Mouse (Mus musculus) lung, embryonic 15.5 days (tissue): ENCODE results near the gene Atp6v1c2. TPM values are rescaled to one million over a fixed set of nuclear protein-coding genes. Genes with fewer than 3 reads are reported as not detected.

Source experiments
- ATAC-seq: fragments of 200-750 bp; cut with Nextera tagmentation; 2 replicates; pipeline ENCODE4 v1.8.0; 2017; ENCODE audit warnings: moderate number of reproducible peaks, borderline replicate concordance; ENCODE audit not compliant: low FRiP score, low TSS enrichment; ENCODE audit errors: extremely low read depth
- H3K27ac ChIP-seq: fragments of 300-500 bp; sonication (generic); 2 replicates; pipeline ENCODE4 v1.5.1; 2015; ENCODE audit warnings: moderate library complexity, mild to moderate bottlenecking, inconsistent platforms
- H3K27me3 ChIP-seq: fragments of 300-500 bp; sonication (generic); 2 replicates; pipeline ENCODE4 v1.6.1; 2015; ENCODE audit warnings: inconsistent platforms
- H3K36me3 ChIP-seq: fragments of 300-500 bp; sonication (generic); 2 replicates; pipeline ENCODE4 v1.6.1; 2015; ENCODE audit warnings: inconsistent platforms
- H3K4me1 ChIP-seq: fragments of 300-500 bp; sonication (generic); 2 replicates; pipeline ENCODE4 v1.6.1; 2015; ENCODE audit warnings: inconsistent platforms
- H3K4me2 ChIP-seq: fragments of 300-500 bp; sonication (generic); 2 replicates; pipeline ENCODE4 v1.6.1; 2015; ENCODE audit warnings: inconsistent platforms, mild to moderate bottlenecking, moderate library complexity
- H3K4me3 ChIP-seq: fragments of 300-500 bp; sonication (generic); 2 replicates; pipeline ENCODE4 v1.5.1; 2015; ENCODE audit warnings: mild to moderate bottlenecking, inconsistent platforms
- H3K9ac ChIP-seq: fragments of 300-500 bp; sonication (generic); 2 replicates; pipeline ENCODE4 v1.6.1; 2015; ENCODE audit warnings: inconsistent platforms
- H3K9me3 ChIP-seq: fragments of 300-500 bp; sonication (generic); 2 replicates; pipeline ENCODE4 v1.6.1; 2016; ENCODE audit warnings: inconsistent platforms
- WGBS: fragments of 180-500 bp; shearing (Covaris S2); methylation state at CpG from one replicate; pipeline ENCODE4 v1.1.7; 2015; 5-methylcytosine and 5-hydroxymethylcytosine counted together
- polyA plus RNA-seq: library from polyadenylated mRNA; unstranded; fragments of >200 nt; fragmentation: Nextera tagmentation; extraction: Ambion mirVana; gene quantifications from 2 replicates; pipeline ENCODE4 v1.2.1, GENCODE M21; 2015

The Atp6v1c2 gene
- polyA plus RNA-seq, 1 experiment from 2014 or later: 3.1 TPM

- Histone ChIP-seq H3K4me2 (no peak overlapping the region), H3K4me3 (no peak overlapping the region), H3K4me1 (0 out of 2 replicates have a peak, but pooled peaks cover 3% of the 10 kb centered on the region), H3K9me3 (no peaks in the 10 kb centered on the region), H3K27me3 (no peaks in the 10 kb centered on the region), H3K27ac (no peak overlapping the region), H3K9ac (no peak overlapping the region), H3K36me3 (peaks cover 74% of the 10 kb centered on the region)
- 78% methylated on average over 9 of the region's 9 CpGs for WGBS
- no peak for ATAC-seq
Observed at GRCm38 (mm10) chr12:17358981-17359380, 29.8 kb upstream of the Atp6v1c2 start.

- 81% methylated on average over 5 of the region's 5 CpGs for WGBS
- H3K4me3 ChIP-seq: no peak overlapping the region
- H3K4me1 ChIP-seq: 0 out of 2 replicates have a peak, but pooled peaks cover 3% of the 10 kb centered on the region
- H3K9ac ChIP-seq: no peak overlapping the region
- H3K36me3 ChIP-seq: peaks cover 74% of the 10 kb centered on the region
- no peaks in the 10 kb centered on the region for H3K9me3 ChIP-seq
- H3K4me2 ChIP-seq: no peak overlapping the region
- no peak overlapping the region for H3K27ac ChIP-seq
- H3K27me3 ChIP-seq: no peaks in the 10 kb centered on the region
- no peak for ATAC-seq
Observed at GRCm38 (mm10) chr12:17357795-17358194, 28.6 kb upstream of the Atp6v1c2 start.

GRCm38 (mm10) chr12:17356853-17357252 is 27.7 kb upstream of the Atp6v1c2 start:
- no peak overlapping the region for H3K4me3 ChIP-seq
- no peak for ATAC-seq
- 0 out of 2 replicates have a peak, but pooled peaks cover 3% of the 10 kb centered on the region for H3K4me1 ChIP-seq
- no peak overlapping the region for H3K27ac ChIP-seq
- H3K9ac ChIP-seq: no peak overlapping the region
- 74% methylated on average over 4 of the region's 4 CpGs for WGBS
- H3K9me3 ChIP-seq: no peaks in the 10 kb centered on the region
- peaks cover 72% of the 10 kb centered on the region for H3K36me3 ChIP-seq
- H3K27me3 ChIP-seq: no peaks in the 10 kb centered on the region
- no peak overlapping the region for H3K4me2 ChIP-seq

- H3K9ac ChIP-seq: no peak overlapping the region
- no peaks in the 10 kb centered on the region for H3K9me3 ChIP-seq
- H3K4me2 ChIP-seq: no peak overlapping the region
- H3K4me3 ChIP-seq: no peak overlapping the region
- H3K4me1 ChIP-seq: peaks cover 15% of the 10 kb centered on the region
- ATAC-seq: no peak
- no peaks in the 10 kb centered on the region for H3K27me3 ChIP-seq
- peaks cover 41% of the 10 kb centered on the region for H3K36me3 ChIP-seq
- no peak overlapping the region for H3K27ac ChIP-seq
Observed at GRCm38 (mm10) chr12:17350106-17350505, 20.9 kb upstream of the Atp6v1c2 start.

- Histone ChIP-seq H3K4me1 (peaks cover 15% of the 10 kb centered on the region), H3K9ac (peak within 1 kb of the TSS; percentile 59), H3K4me3 (peak within 1 kb of the TSS; percentile 67), H3K27me3 (no peaks in the 10 kb centered on the region), H3K4me2 (peak within 1 kb of the TSS; percentile 88), H3K27ac (0 out of 2 replicates have a peak within 1 kb of the TSS, but pooled peaks have one; percentile 2), H3K36me3 (peaks cover 25% of the 10 kb centered on the region), H3K9me3 (no peaks in the 10 kb centered on the region)
- WGBS: under 1% methylated on average over 42 of the region's 42 CpGs
- peak; percentile 96 for ATAC-seq
Observed at GRCm38 (mm10) chr12:17348048-17349036, 19.2 kb upstream of the Atp6v1c2 start, which contains the start of gene Nol10. Gene Nol10, plus strand, starts transcription at chr12:17348458.

GRCm38 (mm10) chr12:17347327-17348047 is 18.3 kb upstream of the Atp6v1c2 start:
- peak; percentile 62; the same call in 1 of the 2 replicates for ATAC-seq
- peak overlapping the region; percentile 67 for H3K4me3 ChIP-seq
- peak overlapping the region; percentile 88 for H3K4me2 ChIP-seq
- peaks cover 18% of the 10 kb centered on the region for H3K36me3 ChIP-seq
- H3K27ac ChIP-seq: 0 out of 2 replicates have a peak overlapping the region, but pooled peaks have one; percentile 2
- peaks cover 15% of the 10 kb centered on the region for H3K4me1 ChIP-seq
- H3K9me3 ChIP-seq: no peaks in the 10 kb centered on the region
- 32% methylated on average over 11 of the region's 11 CpGs for WGBS
- H3K27me3 ChIP-seq: no peaks in the 10 kb centered on the region
- H3K9ac ChIP-seq: peak overlapping the region; percentile 59

- no peak for ATAC-seq
- WGBS: 52% methylated on average over 3 of the region's 3 CpGs
- H3K36me3 ChIP-seq: no peaks in the 10 kb centered on the region
- H3K27me3 ChIP-seq: no peaks in the 10 kb centered on the region
- H3K4me2 ChIP-seq: no peak overlapping the region
- H3K27ac ChIP-seq: no peak overlapping the region
- H3K4me3 ChIP-seq: no peak overlapping the region
- no peak overlapping the region for H3K9ac ChIP-seq
- H3K9me3 ChIP-seq: no peaks in the 10 kb centered on the region
- H3K4me1 ChIP-seq: no peaks in the 10 kb centered on the region
Observed at GRCm38 (mm10) chr12:17339114-17339905, 10.2 kb upstream of the Atp6v1c2 start.

- Histone ChIP-seq H3K36me3 (no peaks in the 10 kb centered on the region), H3K4me3 (no peak overlapping the region), H3K27ac (no peak overlapping the region), H3K27me3 (no peaks in the 10 kb centered on the region), H3K9ac (no peak overlapping the region), H3K4me1 (no peaks in the 10 kb centered on the region), H3K4me2 (no peak overlapping the region), H3K9me3 (no peaks in the 10 kb centered on the region)
- no peak for ATAC-seq
- WGBS: 49% methylated on average over 2 of the region's 2 CpGs
Observed at GRCm38 (mm10) chr12:17338338-17338737, 9.2 kb upstream of the Atp6v1c2 start.

- Histone ChIP-seq H3K9me3 (no peaks in the 10 kb centered on the region), H3K36me3 (no peaks in the 10 kb centered on the region), H3K4me3 (no peak overlapping the region), H3K27ac (no peak overlapping the region), H3K4me1 (no peaks in the 10 kb centered on the region), H3K27me3 (0 out of 2 replicates have a peak, but pooled peaks cover 5% of the 10 kb centered on the region), H3K9ac (no peak overlapping the region), H3K4me2 (no peak overlapping the region)
- 15% methylated on average over 1 of the region's 1 CpGs for WGBS
- no peak for ATAC-seq
Observed at GRCm38 (mm10) chr12:17333459-17333858, 4.3 kb upstream of the Atp6v1c2 start.

GRCm38 (mm10) chr12:17324549-17325470 is 4.3 kb downstream of the Atp6v1c2 start:
- H3K4me1 ChIP-seq: peaks cover 10% of the 10 kb centered on the region
- 2% methylated on average over 51 of the region's 51 CpGs for WGBS
- peaks cover 39% of the 10 kb centered on the region for H3K27me3 ChIP-seq
- no peak overlapping the region for H3K27ac ChIP-seq
- no peaks in the 10 kb centered on the region for H3K9me3 ChIP-seq
- no peak for ATAC-seq
- H3K4me2 ChIP-seq: peak overlapping the region; percentile 76
- peak overlapping the region; percentile 42 for H3K4me3 ChIP-seq
- H3K36me3 ChIP-seq: no peaks in the 10 kb centered on the region
- peak overlapping the region; percentile 20 for H3K9ac ChIP-seq
